Mouse (Mus musculus): Measurements from ENCODE around the gene Vac14. TPM values are rescaled to one million over a fixed set of nuclear protein-coding genes. Genes with fewer than 3 reads are reported as not detected.

Gene Vac14
- total RNA-seq, 2 experiments from 2014 or later, result 35.6 to 36.5 TPM

DNA sequence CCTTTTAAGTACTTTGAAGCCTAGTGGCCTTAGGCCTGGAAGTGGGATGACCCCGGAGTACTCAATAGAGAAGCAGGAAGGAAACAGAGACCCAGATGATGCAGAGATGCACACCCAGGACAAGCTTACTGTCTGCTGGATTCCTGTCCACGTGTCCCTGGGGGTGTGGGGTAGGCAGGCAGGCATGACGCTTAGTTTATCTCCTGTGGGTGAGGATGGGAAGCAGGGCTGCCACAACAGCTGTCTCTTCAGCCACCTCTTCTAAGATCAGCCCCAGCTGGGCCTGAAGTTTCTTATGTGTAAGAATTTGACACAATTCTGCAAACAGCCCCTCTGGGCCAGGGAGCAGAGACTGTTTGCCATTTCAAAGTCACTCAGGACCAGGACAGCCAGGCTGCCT, 60.6 kb downstream of the Vac14 start:
- no peak for DNase-seq (ENCODE audit: low spot score in 2 of 2)

DNA sequence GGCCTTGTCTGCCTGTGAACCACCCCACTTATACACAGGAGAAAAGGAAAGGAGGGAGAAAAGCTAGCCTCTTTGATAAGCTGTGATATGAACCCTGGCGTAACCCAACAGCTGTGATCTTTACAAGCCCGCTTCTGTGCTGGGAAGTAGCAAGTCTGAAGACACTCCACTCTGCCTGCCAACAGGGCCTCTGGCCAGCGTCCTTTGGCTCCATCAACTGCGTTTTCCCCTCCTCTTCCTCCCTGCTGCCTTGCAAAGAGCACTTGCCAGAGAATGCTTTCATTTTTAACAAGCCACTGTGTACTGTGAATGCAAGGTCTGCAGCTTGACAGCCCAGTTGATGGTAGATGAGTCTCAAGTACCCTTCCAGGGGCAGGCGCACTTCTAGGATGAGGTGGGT, 69.3 kb downstream of the Vac14 start:
- DNase-seq (ENCODE audit: low spot score in 2 of 2), result peak; percentile 71 to 76

DNA sequence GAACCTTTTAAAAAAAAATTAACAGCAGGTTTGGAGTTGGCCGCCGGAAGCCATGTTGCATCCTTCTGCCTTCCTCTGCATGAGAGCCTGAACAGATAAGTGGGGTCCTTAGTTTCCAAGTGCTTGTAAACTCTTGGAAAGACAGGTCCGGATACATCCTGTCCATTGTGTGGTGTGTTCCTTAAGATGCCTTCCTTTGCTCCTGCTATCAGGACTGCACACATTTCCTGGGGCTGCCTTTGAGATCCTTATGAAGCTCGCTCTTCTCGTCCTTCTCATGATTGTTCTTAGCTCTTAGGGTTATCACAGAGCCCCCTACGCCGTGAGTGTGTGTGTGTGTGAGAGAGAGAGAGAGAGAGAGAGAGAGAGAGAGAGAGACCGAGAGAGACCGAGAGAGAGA, 71.6 kb downstream of the Vac14 start:
- DNase-seq (ENCODE audit: low spot score in 2 of 2), result no peak

DNA sequence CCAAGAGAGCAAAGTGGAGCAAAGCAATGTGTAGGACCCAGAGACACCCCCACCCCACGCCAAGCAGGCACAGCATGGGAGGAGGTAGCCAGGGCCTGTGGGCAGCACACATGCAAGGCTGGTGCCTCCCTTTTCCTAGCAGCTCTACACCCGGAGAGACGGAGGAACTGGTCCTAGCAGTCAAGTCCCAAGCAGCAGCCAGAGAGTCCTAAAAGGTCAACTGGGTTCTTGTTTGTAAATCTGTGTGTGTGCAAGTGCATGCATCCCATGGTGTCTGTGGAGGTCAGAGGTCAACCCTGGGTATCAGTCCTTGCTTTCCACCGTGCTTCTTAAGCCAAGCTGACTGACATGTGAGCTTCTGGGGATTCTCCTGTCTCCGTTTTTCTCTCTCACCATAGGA, 75.8 kb downstream of the Vac14 start:
- no peak for DNase-seq (ENCODE audit: low spot score in 2 of 2)

DNA sequence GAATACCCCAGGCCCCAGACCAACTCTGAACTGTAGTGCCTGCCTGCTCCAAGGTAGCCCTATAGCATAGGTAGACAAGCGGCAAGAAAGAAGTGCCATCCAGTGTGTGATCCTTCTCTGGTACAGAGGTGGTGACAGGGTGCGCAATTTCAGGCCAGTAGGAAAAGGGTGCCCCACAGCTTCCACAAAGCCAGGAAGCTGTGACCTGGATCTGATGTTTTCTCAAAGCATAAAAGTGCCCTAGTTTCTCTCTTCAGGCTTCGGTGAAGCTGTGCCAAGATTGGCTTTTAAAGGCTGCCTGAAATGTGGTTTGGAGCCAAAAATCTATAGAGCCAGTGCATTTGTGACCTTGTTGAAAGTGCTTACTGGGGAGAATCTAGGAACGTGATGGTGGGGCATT, 76.4 kb downstream of the Vac14 start:
- DNase-seq (ENCODE audit: low spot score in 2 of 2), result no peak

DNA sequence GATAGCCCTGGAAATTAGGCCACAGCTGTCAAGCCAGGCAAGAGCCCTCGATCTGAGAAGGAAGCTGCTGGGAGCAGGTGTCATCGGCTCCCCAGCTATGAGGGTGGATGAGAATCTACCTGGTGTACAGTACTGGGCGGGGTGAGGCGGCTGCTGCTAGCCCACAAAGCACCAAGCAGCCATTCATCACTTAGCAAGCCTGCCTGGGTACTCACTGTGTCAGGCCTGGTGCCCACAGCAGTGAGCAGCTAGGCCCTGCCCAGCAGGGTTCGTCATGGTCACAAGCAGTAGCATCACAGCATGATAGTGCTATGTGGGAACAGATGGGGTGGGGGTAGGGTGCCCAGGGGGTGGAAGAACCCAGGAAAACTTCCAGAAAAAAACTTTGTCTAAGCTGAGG, 77.0 kb downstream of the Vac14 start:
- DNase-seq (ENCODE audit: low spot score in 2 of 2), result no peak

DNA sequence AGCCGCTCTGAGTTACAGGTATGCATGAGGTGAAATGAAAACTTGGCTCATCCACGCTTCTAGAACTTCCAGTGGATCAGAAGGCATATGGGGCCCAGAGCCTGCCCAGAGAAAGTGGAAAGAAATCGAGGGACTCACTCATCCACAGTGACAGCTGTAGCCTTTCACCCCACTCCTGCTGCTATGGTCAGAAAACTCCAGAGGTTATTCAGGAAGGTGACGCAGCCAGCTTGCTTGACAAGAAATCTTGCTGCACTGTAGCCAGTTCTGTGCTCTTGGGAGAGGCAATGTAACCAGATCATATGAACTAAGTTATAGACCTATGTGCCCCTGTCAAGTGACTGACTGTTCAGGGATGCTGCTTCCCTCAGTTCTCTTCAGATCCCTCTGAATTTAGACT, 77.7 kb downstream of the Vac14 start:
- DNase-seq (ENCODE audit: low spot score in 2 of 2), result no peak

DNA sequence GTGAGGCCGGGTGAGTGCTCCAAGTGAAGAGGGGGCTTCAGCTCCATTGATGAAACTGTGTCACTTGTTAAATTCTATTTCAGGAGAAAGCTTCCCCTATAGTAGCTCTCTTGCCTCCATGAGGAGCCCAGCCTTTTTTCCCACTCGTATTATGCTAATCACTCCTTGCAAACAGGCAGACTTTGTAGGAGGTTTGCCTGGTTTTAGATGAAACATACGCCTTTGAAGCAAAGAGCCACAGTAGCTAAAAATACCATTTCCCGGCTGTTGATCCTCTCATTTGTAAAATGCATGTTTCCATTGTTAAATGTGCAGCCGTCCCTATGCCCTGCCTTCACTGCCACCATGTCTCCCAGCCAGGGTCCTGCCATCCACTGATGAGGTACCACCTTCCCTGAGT, 79.2 kb downstream of the Vac14 start:
- DNase-seq (ENCODE audit: low spot score in 2 of 2), result no peak

DNA sequence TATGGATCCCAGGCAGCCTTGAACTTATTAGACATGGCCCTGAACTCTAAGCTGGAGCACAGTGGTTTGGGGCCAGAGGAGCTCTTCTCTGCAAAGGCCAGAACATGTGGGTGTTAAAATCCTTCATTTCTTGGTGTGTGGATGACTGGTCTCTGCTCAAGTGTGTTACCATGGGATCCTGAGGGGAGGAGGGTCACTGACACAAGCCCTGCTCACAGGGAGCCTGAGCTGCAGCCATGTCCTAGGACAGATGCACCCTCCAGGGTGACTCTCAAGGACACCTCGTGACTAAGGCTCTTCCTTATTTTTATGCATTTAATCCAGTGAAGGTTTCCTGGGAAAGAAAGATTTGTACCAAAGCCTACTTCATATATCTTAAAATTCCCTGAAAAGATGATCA, 79.7 kb downstream of the Vac14 start:
- DNase-seq (ENCODE audit: low spot score in 2 of 2), result no peak

DNA sequence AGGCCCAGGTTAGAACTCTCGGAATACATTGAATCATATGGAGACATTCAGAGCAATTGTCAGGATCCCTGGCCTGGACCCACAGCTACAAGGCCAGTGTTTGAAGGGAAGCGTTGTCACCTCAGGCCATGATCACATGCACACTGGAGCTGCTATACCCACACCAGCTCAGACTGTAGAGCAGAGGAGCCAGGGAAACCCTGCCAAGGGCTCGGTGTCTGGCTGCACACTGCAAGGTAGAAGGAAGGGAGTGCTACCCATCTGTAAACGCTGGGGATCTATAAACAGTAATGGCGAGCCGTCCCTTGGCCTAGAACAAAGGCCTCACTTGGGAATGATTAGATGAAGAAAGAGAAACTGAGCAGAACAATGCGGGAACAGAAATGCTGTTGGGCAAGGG, 81.1 kb downstream of the Vac14 start:
- DNase-seq (ENCODE audit: low spot score in 2 of 2), result no peak

DNA sequence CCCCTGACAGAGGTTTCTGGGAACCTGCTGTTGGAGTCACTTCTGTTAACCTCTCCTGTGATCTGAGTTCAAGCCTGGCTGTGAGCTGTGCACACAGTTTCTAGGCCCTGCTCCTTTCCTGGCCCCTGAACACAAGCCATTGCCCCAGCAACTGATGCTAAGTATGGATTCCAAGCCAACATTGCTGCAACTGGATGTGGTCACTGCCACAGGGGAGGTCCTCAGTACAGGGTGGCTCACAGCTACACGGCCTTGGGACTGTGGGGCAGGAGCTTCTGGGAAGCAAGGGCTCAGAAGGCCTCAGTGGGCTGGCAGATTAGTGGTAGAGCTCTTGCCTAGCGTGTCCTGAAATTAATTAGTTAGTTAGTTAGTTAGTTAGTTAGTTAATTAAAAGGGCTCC, 82.2 kb downstream of the Vac14 start:
- DNase-seq (ENCODE audit: low spot score in 2 of 2), result no peak

DNA sequence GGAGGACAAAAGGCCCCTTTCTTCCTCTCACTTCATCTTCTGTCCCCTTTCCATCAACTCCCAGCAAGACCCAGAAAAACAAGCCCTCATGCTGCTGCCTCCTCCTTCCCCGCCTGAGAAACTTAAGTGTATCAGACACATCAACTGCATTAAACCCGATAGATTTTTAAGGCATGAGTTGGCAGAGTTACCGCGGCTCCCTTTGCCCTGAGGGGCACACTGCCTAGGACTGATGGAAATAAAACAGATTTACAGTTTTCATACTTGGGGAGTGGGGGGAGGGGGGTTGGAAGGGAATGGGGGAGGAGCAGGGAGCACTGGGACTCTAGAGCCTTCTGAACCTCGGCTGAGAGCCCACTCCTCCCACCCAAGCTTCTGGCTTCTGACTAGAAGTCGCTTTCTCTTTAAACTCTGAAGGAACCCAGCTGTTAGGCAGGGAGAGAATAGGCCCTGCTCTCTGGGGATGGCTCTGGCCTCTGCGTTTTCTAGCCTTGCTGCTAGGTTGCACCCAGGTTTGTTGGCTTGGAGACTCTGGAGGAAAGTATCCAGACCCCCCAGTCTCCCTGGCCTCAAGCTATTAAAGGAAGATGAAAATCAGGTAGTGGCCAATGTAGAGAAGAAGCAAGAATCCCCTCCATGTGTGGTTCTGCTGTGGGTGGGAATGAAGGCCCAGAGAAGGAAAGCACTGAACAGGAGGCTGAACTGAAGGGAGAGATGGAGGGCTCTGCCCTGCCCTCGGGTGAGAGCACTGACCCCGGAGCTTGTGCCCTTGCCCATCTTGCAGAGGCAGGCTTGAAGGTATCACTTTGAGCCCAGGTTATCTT, 84.5 kb downstream of the Vac14 start:
- DNase-seq (ENCODE audit: low spot score in 2 of 2), result no peak

DNA sequence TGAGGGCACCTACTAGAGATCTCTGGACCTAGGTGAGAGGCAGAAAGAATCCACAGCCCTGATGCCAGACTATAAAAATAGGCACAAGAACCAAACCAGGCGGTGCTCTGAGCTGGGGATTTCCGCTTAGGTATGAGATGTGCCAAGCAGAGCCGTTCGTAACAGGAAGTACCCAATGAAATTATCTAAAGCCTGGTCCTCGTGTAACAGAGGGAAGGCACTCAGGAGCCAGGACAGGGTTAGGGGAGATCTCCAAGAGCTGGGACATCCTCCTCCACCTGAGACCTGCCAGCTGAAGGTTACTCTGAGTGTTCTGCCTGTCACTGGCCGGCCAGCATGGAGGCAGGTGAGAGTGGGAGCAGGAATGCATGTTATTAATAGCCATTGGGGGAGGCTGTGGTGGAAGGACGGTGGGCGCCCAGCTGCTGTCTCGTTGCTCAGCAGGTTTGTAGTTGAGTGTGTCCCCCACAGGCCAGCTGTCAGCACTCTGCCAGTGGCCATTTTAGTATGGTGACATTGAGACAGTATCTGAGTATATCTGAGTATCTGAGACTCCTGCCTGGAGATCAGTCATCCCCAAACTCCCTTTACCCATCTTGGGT, 85.2 kb downstream of the Vac14 start:
- no peak for DNase-seq (ENCODE audit: low spot score in 2 of 2)

DNA sequence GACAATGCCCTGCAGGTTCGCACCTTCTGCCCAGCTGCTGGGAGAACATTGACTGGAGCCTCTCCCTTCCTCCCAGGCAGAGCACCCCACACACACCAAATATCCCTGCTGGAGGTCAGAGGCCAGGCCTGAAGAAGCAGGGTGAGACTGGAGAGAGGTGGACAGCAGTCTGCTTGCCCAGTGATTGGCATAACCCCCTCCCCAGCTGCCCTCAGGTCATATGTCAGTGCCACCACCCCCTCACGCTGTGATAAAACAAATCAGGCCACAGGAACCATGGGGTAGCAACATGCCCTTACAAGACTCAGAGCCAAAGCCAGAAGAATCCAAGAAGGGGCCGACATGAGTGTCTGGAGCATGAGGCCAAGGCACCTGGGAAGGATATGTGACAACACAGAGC, 85.7 kb downstream of the Vac14 start:
- no peak for DNase-seq (ENCODE audit: low spot score in 2 of 2)

DNA sequence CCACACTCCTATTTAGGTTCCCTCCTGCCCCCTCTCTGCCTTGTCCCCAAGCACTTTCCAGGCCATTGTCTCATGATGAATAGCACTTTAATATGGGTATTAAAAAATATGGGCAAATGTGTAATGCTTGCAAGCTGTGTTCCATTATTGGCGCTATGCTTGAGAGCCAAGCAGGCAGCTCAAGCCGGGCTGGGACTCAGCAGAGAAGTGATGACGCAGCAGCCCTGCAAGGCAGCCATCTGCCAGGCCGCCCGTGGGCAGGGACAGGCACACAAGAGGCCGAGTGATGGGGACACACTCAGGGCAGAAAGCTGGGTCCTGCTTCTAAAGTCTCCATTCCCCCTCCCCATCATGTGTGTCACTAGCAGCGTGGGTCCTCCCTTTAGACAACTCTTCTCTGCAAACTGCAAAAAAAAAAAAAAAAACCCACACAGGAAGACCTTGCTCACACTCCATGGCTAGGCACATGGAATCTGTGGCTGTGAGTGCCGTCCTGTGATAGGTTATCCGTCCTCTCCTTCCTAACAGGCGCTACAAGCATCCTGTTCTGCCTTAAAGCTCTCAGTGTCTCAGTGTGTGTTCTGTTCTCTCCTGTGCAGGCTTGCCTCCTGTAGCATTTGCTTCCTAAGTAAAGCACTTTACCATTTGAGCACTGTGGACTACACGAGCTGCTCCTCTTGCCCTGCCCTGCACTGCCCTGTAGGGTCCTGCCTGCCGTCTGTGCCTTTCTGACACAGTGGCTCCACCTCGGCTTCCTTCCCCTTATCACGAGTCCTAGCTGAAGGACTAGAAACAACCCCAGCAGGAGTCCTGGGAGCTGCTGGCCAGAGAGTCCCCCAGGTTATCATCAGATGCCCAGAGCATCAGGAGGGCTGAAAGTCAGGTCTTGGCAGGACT, 87.3 kb downstream of the Vac14 start:
- no peak for DNase-seq (ENCODE audit: low spot score in 2 of 2)

DNA sequence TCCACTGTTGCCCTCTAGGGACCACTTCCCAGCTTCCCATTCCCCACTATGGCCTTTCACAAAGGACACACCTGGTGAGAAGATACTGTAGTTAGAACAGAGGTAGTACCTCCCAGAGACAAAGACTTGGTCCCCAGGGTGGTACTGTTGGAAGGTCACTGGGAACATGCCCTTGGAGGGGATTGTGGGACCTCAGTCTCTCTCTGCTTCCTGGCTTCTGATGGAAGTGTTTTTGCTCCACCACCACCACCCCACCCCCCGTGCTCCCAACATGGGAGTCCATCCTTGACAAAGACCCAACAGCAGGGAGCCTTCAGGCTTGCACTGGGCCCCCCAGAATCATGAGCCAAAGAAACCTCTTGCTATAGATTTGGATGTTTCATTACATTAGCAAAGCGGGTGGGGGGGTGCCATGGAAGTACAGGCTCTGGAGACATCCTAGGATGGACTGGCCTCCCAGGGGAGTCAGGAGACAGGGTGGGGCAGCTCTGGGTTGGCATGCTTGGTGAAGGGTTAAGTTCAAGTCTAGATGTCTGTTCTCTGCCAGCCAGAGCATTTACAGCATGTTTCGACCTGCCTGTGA, 88.0 kb downstream of the Vac14 start:
- no peak for DNase-seq (ENCODE audit: low spot score in 2 of 2)

DNA sequence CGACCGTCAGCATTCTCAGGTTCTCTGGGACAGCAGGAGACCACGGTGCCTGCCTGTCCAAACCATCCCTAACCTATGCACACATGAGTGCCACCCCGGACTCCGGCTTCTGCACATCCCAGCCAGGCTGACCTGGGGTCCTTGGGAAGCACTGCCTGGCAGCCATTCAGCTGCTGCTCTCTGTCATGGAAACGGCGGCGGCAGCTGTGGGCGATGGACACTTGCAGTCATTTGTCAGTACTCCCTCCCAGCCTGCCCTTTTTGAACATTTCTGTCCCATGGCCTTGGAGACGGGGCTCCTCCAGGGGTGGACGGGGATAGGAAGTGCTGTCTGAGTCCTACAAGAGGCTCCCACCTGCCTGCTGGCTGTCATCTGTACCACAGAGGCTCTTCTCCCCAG, 90.0 kb downstream of the Vac14 start:
- no peak for DNase-seq (ENCODE audit: low spot score in 2 of 2)

DNA sequence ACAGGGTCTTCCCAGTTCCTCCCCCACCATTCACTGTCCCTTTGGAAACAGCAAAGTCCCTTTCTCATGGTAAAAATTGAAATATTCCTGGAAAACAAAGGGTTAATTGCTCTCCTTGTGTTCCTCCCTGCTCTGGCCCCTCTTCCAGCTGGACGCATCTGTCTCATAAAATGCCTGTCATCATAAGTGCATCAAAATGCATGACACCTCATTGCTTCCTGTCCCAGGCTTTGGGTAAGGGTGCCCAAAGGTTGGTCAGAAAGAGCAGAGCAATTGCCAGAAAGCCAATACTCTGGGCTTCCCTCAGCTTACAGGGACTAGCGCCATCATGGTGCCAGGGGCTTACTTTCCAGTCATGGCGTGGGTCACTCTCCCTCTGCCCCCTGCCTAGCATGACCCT, 92.2 kb downstream of the Vac14 start:
- no peak for DNase-seq (ENCODE audit: low spot score in 2 of 2)

DNA sequence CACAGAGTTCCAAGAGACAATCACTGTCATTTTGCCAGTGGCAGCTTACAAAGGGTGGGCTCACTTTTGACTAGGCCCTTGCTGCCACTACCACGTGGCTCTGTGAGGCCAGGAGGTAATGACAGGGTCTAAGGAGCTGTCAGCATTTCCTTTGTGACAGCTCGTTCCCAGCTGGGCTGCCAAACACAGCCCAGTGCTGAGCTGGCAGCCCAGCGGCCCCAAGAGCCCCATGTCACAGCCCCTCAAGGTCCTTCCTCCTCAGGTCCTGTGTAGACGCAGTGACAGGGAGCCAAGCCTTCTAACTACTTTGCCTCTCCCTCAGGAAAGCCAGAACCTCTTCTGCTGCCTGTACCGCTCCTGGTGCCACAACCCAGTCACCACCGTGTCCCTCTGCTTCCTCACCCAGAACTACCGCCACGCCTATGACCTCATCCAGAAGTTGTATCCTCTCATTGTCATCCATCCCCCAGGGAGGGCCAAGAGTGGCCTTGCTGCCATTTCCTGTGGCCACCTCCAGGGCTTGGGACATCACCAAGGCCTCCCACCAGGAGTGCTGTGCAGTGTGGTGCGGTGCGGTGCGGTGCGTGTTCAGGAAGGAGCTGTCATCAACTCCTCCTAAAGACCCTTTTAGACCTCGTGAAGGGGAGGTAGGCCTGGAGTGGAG, 93.0 kb downstream of the Vac14 start:
- DNase-seq (ENCODE audit: low spot score in 2 of 2), result no peak

DNA sequence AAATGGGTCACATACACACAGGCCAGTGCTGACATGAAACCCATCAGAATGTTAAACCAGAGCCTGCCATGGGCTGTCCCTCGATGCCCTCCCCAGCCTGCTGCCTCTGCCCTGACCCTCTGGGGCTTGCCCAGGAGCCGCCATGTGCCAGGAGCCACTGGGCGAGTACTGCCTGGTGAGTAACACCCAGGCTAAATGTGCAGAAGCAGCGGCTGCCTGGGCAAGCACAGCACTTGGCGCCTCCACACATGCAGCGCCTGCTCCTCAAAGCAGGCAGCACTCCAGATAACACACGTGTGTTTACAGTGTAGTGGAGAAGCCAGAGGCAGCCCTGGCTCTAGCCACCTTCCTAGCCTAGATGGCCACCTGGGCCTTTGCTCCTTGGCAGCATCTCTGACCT, 94.7 kb downstream of the Vac14 start:
- DNase-seq (ENCODE audit: low spot score in 2 of 2), result no peak

DNA sequence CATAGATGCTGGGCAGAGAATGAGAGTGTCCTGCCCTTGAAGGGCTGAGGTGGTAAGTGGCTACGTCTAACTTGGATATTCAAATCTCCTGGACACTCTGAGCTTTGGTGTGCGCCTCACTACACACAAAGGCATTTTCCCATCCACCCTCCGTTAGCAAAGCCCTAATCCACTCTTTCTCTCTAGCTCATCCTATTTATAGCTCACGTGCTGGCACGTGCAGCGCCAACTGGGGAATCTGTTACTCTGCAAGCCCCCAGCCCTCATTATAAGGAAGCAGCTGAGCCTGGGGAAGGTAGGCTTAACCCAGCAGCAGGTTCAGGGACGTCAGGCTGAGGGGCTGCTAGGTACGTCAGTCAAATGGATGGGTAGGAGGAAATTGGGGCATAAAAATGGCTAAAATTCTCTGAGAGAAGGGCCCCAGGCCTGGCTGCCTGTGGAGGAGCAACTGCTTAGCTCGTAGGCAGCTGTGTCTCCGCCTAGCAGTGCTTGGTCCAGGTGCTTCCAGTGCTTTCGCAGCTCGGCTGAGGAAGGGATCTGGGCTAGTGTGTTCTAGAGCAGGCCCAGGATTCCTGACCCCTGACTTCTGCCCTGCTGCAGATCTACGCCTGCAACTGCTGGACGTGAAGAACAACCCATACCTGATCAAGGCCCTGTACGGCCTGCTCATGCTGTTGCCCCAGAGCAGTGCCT, 96.6 kb downstream of the Vac14 start:
- DNase-seq (ENCODE audit: low spot score in 2 of 2), result no peak

All from layer of hippocampus, postnatal 10 days (tissue).